14 mouse cellular contexts compared by ENCODE assay signal in the genomic region with DNA sequence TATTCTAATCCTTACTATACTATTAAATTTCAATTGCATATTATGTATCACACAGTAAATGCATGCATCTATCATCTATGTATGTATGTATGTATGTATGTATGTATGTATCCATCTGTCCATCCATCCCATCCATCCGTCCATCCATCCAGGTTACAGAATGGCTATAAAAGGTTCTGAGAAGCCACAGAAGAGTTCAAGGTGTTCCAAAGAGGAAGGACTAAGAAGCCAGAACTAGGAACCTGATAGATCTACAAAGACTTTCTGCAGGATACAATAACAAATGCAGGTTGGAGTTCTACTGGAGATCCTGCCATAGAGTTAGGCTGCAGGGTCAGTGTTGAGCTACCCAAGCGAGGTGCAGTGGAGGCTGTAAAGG.
"Had no signal": no experiment of that assay in that cellular context is flagged by ENCODE, and none has a peak within 500 bp of the region (broad histone marks: within the 10 kb centered on the region; RNA-seq: fewer than 3 reads in every experiment).

No protein-coding gene starts in this region.

- H3K4me1 ChIP-seq: stomach, embryonic 15.5 days had no signal

- DNase-seq: lung, adult 18-20 months; lung, embryonic 14.5 days; lung, postnatal 10 days; midbrain, embryonic 14.5 days; right cerebral cortex, postnatal 14 days; thymus, adult 2 months; thymus, postnatal 25 days; thymus, postnatal 4 days had no signal

- H3K4me2 ChIP-seq: lung, embryonic 14.5 days; neural tube, embryonic 12.5 days; stomach, embryonic 15.5 days had no signal

- ATAC-seq: midbrain, embryonic 16.5 days had no signal

- H3K9me3 ChIP-seq: midbrain, embryonic 10.5 days; neural tube, embryonic 12.5 days; stomach, embryonic 15.5 days had no signal

- H3K36me3 ChIP-seq: midbrain, embryonic 10.5 days; neural tube, embryonic 12.5 days; stomach, embryonic 15.5 days had no signal

- H3K4me3 ChIP-seq: midbrain, embryonic 10.5 days; neural tube, embryonic 12.5 days; stomach, embryonic 15.5 days had no signal

- H3K9ac ChIP-seq: liver, embryonic 14.5 days; lung, embryonic 14.5 days; neural tube, embryonic 12.5 days; stomach, embryonic 15.5 days had no signal

- H3K27me3 ChIP-seq: neural tube, embryonic 12.5 days; stomach, embryonic 15.5 days had no signal

- H3K27ac ChIP-seq: liver, embryonic 14.5 days; midbrain, embryonic 10.5 days; neural tube, embryonic 12.5 days; stomach, embryonic 15.5 days; stomach, postnatal 0 days had no signal
